Mouse (Mus musculus) ES-E14 (cell line): ENCODE results near the gene Parg.

Experiments used
- CHD2 ChIP-seq: IDR thresholded peaks from 2 replicates; pipeline ENCODE4 v1.6.1; 2014; ENCODE audit warnings: mild to moderate bottlenecking, low read depth, low read length, inconsistent platforms
- HCFC1 ChIP-seq: IDR thresholded peaks from 2 replicates; pipeline ENCODE4 v1.6.1; 2012; ENCODE audit warnings: low read length, inconsistent platforms, borderline replicate concordance; ENCODE audit not compliant: insufficient read depth
- MAFK ChIP-seq: IDR thresholded peaks from 2 replicates; pipeline ENCODE4 v1.6.1; 2014; ENCODE audit warnings: mild to moderate bottlenecking, low read depth, low read length, inconsistent platforms; ENCODE audit not compliant: insufficient read depth
- ZC3H11A ChIP-seq: IDR thresholded peaks from 2 replicates; pipeline ENCODE4 v1.6.1; 2012; ENCODE audit warnings: low read depth, mild to moderate bottlenecking, inconsistent platforms, low read length, borderline replicate concordance

GRCm38 (mm10) chr14:32167326-32167725 is 34.4 kb upstream of the Parg start:
- TF ChIP-seq CHD2 = no peak
- TF ChIP-seq ZC3H11A = no peak
- no peak for TF ChIP-seq HCFC1
- TF ChIP-seq MAFK = no peak
